Mouse (Mus musculus): Measurements from ENCODE around the gene Galnt7. TPM values are rescaled to one million over a fixed set of nuclear protein-coding genes. Genes with fewer than 3 reads are reported as not detected.

The Galnt7 gene
- total RNA-seq, 2 experiments from 2014 or later, result 3.9 to 4.9 TPM

DNA sequence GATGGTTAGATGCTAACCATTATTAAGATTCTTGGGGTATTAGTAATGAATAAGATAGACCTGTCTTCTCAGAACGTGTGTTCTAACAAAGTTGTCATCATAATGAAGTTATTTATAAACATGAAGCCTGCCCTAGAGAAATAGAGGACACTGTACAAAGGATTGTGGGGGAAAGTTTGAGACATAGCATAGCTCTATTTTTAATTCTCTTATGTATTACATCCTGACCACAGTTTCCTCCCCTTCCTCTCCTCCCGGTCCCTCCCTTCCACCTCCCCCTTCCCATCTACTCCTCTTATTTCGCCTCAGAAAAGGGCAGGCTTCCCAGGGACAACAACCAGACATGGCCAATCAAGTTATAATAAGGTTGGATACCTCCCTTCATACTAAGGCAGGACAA, 174.4 kb downstream of the Galnt7 start:
- no peak for DNase-seq (ENCODE audit: low spot score)
- intact Hi-C loops (cut with DNase I), result no loop called here

Other genes starting within 250 kb of the Galnt7 start
- not detected for gene Scrg1, start 197.1 kb downstream of the Galnt7 start, total RNA-seq (2021)
- 10 to 100 TPM; 13.9 to 16.1 TPM for gene Sap30, start 165.2 kb downstream of the Galnt7 start, total RNA-seq (2021)
- 10 to 100 TPM; 18.2 to 19.2 TPM for gene Hmgb2, start 141.1 kb downstream of the Galnt7 start, total RNA-seq (2021)

Data from heart, postnatal 25 days (tissue).